Mouse (Mus musculus) hindbrain, postnatal 0 days (tissue): Measurements from ENCODE around the gene Sorcs3. TPM values are rescaled to one million over a fixed set of nuclear protein-coding genes. Genes with fewer than 3 reads are reported as not detected.

ENCODE experiments used
- ATAC-seq: fragments of 200-750 bp; cut with Nextera tagmentation; 2 replicates; pipeline ENCODE4 v1.8.0; 2017; ENCODE audit warnings: mild to moderate bottlenecking, moderate TSS enrichment, moderate library complexity
- DNase-seq: peaks from one replicate; pipeline ENCODE4 v3.0.0-alpha.2; 2015; ENCODE audit warnings: low spot score
- H3K27ac ChIP-seq: fragments of 300-500 bp; sonication (generic); 2 replicates; pipeline ENCODE4 v1.5.1; 2014; ENCODE audit warnings: mild to moderate bottlenecking
- H3K27me3 ChIP-seq: fragments of 300-500 bp; sonication (generic); 2 replicates; pipeline ENCODE4 v1.6.1; 2014; ENCODE audit warnings: low read length, mixed read lengths; ENCODE audit not compliant: insufficient read depth
- H3K36me3 ChIP-seq: fragments of 300-500 bp; sonication (generic); 2 replicates; pipeline ENCODE4 v1.6.1; 2014; ENCODE audit warnings: low read length, mixed read lengths; ENCODE audit not compliant: insufficient read depth
- H3K4me1 ChIP-seq: fragments of 300-500 bp; sonication (generic); 2 replicates; pipeline ENCODE4 v1.6.1; 2014; ENCODE audit warnings: antibody characterized with exemption, low read length, mixed read lengths; ENCODE audit not compliant: insufficient read depth
- H3K4me2 ChIP-seq: fragments of 300-500 bp; sonication (generic); 2 replicates; pipeline ENCODE4 v1.6.1; 2014; ENCODE audit warnings: low read depth, mild to moderate bottlenecking, low read length, moderate library complexity, mixed read lengths
- H3K4me3 ChIP-seq: fragments of 300-500 bp; sonication (generic); 2 replicates; pipeline ENCODE4 v1.5.1; 2014; ENCODE audit warnings: low read length
- H3K9ac ChIP-seq: fragments of 300-500 bp; sonication (generic); replicated peaks from 2 replicates; pipeline ENCODE4 v1.6.1; 2014; ENCODE audit warnings: mild to moderate bottlenecking, low read length, moderate library complexity, mixed read lengths
- H3K9me3 ChIP-seq: fragments of 300-500 bp; sonication (generic); 2 replicates; pipeline ENCODE4 v1.6.1; 2016; ENCODE audit warnings: low read length, mixed read lengths
- CTCF ChIP-seq: IDR thresholded peaks from 2 replicates; pipeline ENCODE4 v1.5.1; 2016; ENCODE audit warnings: antibody characterized with exemption, control low read depth, low read depth
- WGBS: fragments of 180-500 bp; shearing (Covaris S2); extraction: QIAGEN DNeasy Blood & Tissue Kit; methylation state at CpG from one replicate; pipeline ENCODE4 v1.1.7; 2014; 5-methylcytosine and 5-hydroxymethylcytosine counted together
- polyA plus RNA-seq: library from polyadenylated mRNA; unstranded; fragments of >200 nt; fragmentation: Nextera tagmentation; extraction: Ambion mirVana; gene quantifications from 2 replicates; pipeline ENCODE4 v1.2.1, GENCODE M21; 2015
- total RNA-seq: library from RNA; depleted of rRNA; stranded (reverse); fragments of >200 nt; gene quantifications from 2 replicates; pipeline ENCODE4 v1.2.3, GENCODE M21; 2014

The Sorcs3 gene
- total and polyA plus RNA-seq, 2 experiments from 2014 or later = 11.5 to 19.7 TPM

GRCm38 (mm10) chr19:48804546-48804945 is 598.7 kb downstream of the Sorcs3 start:
- H3K27ac ChIP-seq = no peak overlapping the region
- no peak overlapping the region for H3K4me3 ChIP-seq
- no peaks in the 10 kb centered on the region for H3K4me1 ChIP-seq
- no peaks in the 10 kb centered on the region for H3K9me3 ChIP-seq
- H3K4me2 ChIP-seq = no peak overlapping the region
- no peaks in the 10 kb centered on the region for H3K36me3 ChIP-seq
- no peak for TF ChIP-seq CTCF
- WGBS = 27% methylated on average over 6 of the region's 6 CpGs
- no peaks in the 10 kb centered on the region for H3K27me3 ChIP-seq
- H3K9ac ChIP-seq = no peak overlapping the region
- DNase-seq (peak; percentile 67), ATAC-seq (peak; percentile 45; the same call in 1 of the 2 replicates)

DNA sequence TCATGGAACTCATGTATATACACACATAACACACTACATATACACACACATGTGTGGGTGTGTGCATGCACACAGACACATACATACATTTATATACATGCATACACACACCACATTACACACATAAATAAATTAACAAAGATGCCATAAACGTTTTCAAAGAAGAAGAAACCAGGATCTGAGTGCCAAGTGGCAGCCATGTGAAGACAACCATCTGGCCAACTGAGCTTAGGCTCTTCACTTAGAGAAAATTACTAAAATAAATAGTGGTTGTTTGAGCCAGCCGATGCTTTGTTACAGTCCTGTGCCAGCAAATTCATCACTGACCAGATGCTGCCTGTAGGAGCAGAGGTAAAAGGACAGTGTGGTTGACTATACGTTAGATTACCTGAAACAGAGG is 605.7 kb downstream of the Sorcs3 start:
- no peak overlapping the region for H3K4me3 ChIP-seq
- ATAC-seq (no peak), DNase-seq (no peak)
- no peaks in the 10 kb centered on the region for H3K36me3 ChIP-seq
- no peak overlapping the region for H3K9ac ChIP-seq
- no peaks in the 10 kb centered on the region for H3K9me3 ChIP-seq
- TF ChIP-seq CTCF = no peak
- no peak overlapping the region for H3K27ac ChIP-seq
- H3K27me3 ChIP-seq = no peaks in the 10 kb centered on the region
- 56% methylated on average over 3 of the region's 3 CpGs for WGBS
- no peak overlapping the region for H3K4me2 ChIP-seq
- no peaks in the 10 kb centered on the region for H3K4me1 ChIP-seq

DNA sequence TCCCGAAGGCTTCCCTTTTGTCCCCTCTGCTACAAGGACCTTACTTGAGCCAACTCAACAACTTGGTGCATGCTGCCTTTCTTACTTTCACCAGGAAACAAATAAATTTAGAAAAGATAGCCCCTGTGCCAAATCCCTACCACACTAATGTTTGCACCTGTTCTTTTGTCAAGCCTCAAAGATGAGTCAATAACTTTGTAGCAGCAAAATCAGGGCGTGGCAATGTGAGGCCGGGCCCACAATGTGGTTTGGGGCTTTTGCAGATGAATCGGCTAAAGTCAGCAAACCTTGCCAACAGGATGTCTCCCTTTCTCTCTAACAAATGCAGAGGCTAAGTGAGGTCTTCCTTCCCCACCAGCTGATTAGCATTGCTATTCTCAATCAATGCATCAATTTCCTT is 608.0 kb downstream of the Sorcs3 start:
- TF ChIP-seq CTCF = no peak
- H3K27ac ChIP-seq = no peak overlapping the region
- 93% methylated on average over 4 of the region's 4 CpGs for WGBS
- no peaks in the 10 kb centered on the region for H3K9me3 ChIP-seq
- H3K4me3 ChIP-seq = no peak overlapping the region
- H3K36me3 ChIP-seq = no peaks in the 10 kb centered on the region
- DNase-seq (no peak), ATAC-seq (no peak)
- no peaks in the 10 kb centered on the region for H3K27me3 ChIP-seq
- no peak overlapping the region for H3K4me2 ChIP-seq
- no peak overlapping the region for H3K9ac ChIP-seq
- H3K4me1 ChIP-seq = no peaks in the 10 kb centered on the region

DNA sequence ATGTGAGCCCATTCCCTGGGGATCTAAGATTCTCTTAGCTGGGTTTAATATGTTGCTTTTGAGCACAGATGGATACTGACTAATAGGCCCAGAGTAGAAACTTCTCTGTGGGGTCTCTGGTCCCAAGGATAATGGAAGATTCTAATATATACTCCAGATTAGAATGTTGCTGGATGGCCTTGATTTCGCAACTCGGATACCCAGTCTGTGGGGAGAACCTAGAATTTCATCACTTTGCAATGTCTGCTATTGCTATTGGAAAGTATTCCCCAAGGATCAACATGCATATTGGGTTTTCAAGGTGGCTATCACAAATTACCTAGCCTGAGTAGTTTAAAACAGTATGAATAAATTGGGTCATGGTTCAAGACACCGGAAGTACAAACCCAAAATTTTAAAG is 609.2 kb downstream of the Sorcs3 start:
- no peak overlapping the region for H3K4me3 ChIP-seq
- no peak overlapping the region for H3K27ac ChIP-seq
- 96% methylated on average over 3 of the region's 3 CpGs for WGBS
- H3K9me3 ChIP-seq = no peaks in the 10 kb centered on the region
- ATAC-seq = no peak
- no peak overlapping the region for H3K4me2 ChIP-seq
- DNase-seq = no peak
- H3K9ac ChIP-seq = no peak overlapping the region
- TF ChIP-seq CTCF = no peak
- no peaks in the 10 kb centered on the region for H3K4me1 ChIP-seq
- no peaks in the 10 kb centered on the region for H3K27me3 ChIP-seq
- no peaks in the 10 kb centered on the region for H3K36me3 ChIP-seq

GRCm38 (mm10) chr19:48820493-48821282 is 614.9 kb downstream of the Sorcs3 start:
- no peak for TF ChIP-seq CTCF
- H3K27ac ChIP-seq = no peak overlapping the region
- no peak overlapping the region for H3K4me2 ChIP-seq
- no peaks in the 10 kb centered on the region for H3K36me3 ChIP-seq
- H3K4me3 ChIP-seq = no peak overlapping the region
- no peaks in the 10 kb centered on the region for H3K9me3 ChIP-seq
- H3K9ac ChIP-seq = no peak overlapping the region
- 72% methylated on average over 5 of the region's 5 CpGs for whole genome bisulfite sequencing
- DNase-seq (no peak), ATAC-seq (no peak)
- no peaks in the 10 kb centered on the region for H3K27me3 ChIP-seq
- no peaks in the 10 kb centered on the region for H3K4me1 ChIP-seq

- H3K36me3 ChIP-seq = no peaks in the 10 kb centered on the region
- no peak overlapping the region for H3K9ac ChIP-seq
- H3K27me3 ChIP-seq = no peaks in the 10 kb centered on the region
- H3K4me2 ChIP-seq = no peak overlapping the region
- no peak overlapping the region for H3K4me3 ChIP-seq
- no peaks in the 10 kb centered on the region for H3K4me1 ChIP-seq
- ATAC-seq (no peak), DNase-seq (no peak)
- no peak for TF ChIP-seq CTCF
- 65% methylated on average over 3 of the region's 3 CpGs for WGBS
- no peaks in the 10 kb centered on the region; the same call in 1 of the 2 replicates for H3K9me3 ChIP-seq
- H3K27ac ChIP-seq = no peak overlapping the region
Measured at GRCm38 (mm10) chr19:48821283-48821715, 615.5 kb downstream of the Sorcs3 start.

DNA sequence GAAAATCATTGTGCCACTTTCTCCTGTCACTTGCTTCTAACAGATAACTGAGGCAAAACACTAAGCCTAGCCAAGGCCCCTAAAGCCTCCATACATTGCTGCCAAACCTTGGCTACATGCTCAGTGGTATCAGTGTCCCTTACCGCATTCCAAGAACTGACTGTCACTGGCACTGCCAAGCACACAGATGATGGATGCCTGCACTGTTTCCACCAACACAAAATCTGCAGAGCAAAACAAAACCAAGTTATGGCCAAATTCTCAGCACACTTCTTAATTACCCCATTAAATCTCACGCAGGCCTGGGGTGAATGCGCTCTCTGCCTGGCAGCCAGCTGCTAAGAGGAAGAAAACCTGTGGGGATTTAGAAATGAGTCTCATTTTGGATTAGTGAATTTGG is 628.5 kb downstream of the Sorcs3 start:
- Histone ChIP-seq H3K27ac (no peak overlapping the region), H3K4me1 (no peaks in the 10 kb centered on the region), H3K9ac (no peak overlapping the region), H3K4me3 (no peak overlapping the region), H3K4me2 (no peak overlapping the region), H3K9me3 (no peaks in the 10 kb centered on the region), H3K36me3 (no peaks in the 10 kb centered on the region), H3K27me3 (no peaks in the 10 kb centered on the region)
- WGBS = 40% methylated on average over 3 of the region's 3 CpGs
- DNase-seq = peak; percentile 45
- no peak for TF ChIP-seq CTCF
- ATAC-seq = no peak
